Mouse (Mus musculus) erythroid progenitor cell, adult 5-6 weeks (primary cell): Measurements from ENCODE around the gene Naxe. TPM values are rescaled to one million over a fixed set of nuclear protein-coding genes. Genes with fewer than 3 reads are reported as not detected.

Source experiments
- ATAC-seq: replicated peaks from 2 replicates; pipeline ENCODE4 v1.8.0; 2016; ENCODE audit warnings: moderate number of reproducible peaks, mild to moderate bottlenecking, moderate TSS enrichment, inconsistent platforms; ENCODE audit not compliant: poor library complexity, low FRiP score, severe bottlenecking
- total RNA-seq, 2 experiments: library from RNA; stranded (forward) in 1 of 2; stranded (reverse) in 1 of 2; fragments of 150-400 nt in 1 of 2; fragments of 186-747, 209-891 nt in 1 of 2; gene quantifications; 2 replicates each; pipeline versions ENCODE4 v1.2.3 to v1.2.4; 2015 to 2017; ENCODE audit warnings: low replicate concordance in 2 of 2

Naxe gene
- total RNA-seq (2015; ENCODE audit: low replicate concordance) (11.9 and 12.2 TPM in 2 replicates), total RNA-seq (2017; ENCODE audit: low replicate concordance) (5.5 and 7.6 TPM in 2 replicates)

DNA sequence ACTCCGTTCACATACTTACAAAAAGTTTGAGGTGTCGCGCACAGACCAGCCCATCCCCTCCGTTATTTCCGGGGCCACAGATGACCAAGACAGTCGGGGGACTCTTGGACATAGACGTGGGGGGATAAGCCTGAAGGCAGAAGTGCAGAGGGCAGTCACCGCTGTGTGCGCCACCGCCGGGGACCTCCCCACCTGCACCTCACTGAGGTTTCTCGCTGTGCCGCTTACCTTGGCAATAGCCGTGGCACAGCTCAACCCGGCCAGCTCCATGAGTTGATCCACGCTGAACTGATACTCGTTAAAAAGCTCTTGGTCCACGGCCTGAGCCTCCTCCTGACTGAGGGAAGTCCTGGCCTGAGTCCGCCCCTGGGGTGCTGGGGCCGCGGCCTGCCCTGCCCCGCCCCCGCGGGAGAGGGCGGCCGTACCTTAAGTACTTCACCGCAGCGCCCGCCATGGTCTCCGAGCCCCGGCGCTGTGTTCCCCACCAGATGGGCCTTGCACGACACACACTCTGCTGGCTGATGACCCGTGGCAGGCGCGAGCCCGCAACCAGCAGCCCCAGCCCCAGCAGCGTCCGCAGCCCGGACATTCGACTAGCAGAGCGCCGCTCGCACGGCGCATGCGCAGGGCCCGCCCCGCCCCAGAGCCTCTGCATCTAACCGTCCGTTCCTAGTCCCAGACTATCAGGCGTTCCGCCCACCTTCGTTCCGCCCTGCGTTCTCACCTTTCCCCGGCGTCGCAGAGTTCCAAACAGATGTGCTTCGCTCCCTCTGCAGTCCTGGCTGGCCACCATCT is at the start of gene Naxe:
Gene Naxe, minus strand, starts transcription at position 594 of the 795 bp plus-strand sequence.
- peak; percentile 91 for ATAC-seq

DNA sequence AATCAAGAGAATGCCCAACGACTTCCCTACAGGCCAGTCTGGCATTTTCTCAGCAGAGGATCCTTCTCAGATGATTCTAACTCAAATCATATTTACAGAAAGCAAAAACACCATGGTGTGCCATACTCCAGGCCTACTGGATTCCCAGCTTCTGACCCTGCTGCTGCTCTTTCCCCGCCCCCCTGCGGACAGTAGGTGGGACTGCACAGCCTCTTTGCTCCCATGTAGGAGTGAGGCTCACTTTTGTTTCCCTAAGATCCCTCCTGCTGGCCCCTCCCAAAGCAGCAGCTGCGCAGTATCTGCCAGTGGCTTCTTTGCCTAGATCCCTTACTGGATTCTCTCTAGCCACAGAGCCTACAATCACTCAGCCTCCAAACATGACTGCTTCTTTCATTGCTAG is 47.8 kb upstream of the Naxe start:
- ATAC-seq: no peak

DNA sequence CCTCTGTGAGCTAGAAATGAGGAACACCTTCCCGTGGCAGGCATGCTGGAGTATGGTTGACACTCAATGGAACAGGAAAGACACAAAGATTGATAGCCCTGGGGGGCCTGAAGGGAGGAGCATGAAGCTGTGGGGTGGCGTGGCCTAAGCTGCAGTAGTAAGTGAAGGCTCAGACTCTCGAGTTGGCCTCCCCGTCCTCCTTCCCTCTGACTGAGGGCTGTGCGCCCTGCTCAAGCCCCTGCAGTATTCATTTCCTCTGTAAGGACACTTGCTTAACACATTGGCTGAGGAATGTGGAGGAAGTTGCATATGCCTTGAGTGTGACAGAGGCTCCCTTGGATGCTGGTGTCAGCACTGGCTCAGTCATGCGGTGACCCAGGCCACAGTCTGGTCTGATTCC is 44.3 kb upstream of the Naxe start:
- ATAC-seq: no peak

DNA sequence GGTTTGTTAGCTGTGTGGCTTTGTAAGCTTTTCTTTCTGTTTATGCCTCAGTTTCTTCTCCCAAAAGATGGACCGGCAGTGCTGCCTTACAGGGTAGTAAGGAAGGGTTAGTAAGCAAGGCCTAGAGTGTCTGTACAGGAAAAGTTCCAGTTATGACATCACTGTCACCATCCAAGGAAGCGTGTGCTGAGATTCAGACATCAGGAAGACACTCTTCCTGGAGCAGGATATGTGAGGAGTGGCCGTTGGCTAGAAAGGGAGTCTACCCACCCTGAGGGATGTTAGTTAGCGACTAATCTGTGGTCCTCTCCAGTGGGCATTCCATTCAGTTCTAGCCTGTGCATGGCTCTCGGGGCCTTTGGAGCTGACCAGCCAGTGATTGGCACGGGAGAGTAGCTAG is 43.9 kb upstream of the Naxe start:
- no peak for ATAC-seq

DNA sequence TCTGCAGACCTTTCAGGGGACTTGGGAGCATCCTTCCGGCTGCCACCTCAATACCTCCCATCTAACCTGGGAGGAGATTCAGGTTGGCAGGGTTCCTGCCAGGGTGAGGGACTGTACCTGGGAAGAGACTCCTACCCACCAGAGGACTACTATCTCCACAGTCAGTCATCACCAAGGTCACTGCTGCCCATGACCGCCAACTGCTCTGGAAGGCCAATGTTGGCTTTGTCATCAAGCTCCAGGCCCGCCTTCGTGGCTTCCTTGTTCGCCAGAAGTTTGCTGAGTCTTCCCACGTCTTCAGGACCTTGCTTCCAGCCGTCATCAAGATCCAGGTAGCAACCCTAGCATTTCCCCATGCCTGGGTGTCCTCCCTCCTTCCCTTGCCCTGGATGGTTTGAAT is 43.4 kb upstream of the Naxe start:
- no peak for ATAC-seq

DNA sequence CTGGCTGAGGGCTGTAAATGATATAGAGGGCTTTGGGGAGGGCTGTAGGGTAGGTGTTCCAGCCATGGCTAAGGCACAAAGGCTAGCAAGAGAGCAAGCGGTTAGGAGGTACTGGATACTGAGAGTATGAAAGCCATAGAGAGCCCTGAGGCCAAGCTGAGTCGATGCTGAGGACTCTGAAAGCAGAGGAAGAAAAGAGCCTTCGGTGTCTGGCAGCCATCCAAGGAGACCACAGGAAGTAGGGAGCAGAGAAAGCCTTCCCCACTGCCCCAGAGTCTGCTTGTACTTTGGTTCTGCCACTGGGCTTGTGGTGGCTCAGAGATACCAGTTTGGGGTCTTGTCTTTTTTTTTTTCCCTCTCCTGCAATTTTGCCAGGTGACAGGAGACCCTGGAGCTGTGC is 42.0 kb upstream of the Naxe start:
- ATAC-seq: no peak

DNA sequence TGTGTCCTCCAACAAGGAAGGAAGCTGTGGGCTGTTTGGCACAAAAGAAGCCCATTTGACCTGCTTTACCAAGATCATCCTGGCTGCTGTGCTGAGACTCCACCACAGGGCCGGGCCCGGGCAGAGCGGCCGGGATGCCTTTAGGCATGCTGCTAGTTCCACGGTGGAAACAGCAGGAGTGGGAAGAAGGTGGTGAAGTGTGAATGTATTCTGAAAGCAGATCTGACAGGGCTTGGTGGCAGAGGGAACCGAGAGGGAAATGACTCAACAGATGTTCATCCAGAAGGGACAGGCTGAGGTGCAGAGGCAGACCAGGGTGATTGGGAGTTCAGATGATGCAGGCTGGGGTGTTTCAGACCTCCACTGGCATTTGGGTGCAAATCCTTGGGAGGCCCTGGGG is 39.4 kb upstream of the Naxe start:
- ATAC-seq: no peak

DNA sequence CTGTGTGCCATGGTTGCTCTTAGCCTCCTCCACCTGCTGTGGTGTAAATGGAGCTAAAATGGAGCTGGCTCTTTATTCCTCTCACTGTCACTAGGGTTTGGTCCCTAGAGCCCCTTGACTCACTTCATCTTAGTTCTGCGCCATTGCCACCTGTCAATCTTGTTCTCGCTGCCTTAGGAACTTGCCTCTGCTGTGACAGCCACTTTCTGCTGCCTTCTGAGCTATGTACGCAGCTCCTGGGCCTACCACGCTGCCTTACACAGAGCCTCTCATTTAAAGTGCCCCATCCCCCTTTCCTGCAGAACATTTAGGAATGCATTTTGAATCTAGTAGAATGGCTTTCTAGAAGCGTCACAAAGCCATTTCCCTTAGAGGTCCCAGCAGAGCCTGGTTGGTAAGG is 35.8 kb upstream of the Naxe start:
- no peak for ATAC-seq

DNA sequence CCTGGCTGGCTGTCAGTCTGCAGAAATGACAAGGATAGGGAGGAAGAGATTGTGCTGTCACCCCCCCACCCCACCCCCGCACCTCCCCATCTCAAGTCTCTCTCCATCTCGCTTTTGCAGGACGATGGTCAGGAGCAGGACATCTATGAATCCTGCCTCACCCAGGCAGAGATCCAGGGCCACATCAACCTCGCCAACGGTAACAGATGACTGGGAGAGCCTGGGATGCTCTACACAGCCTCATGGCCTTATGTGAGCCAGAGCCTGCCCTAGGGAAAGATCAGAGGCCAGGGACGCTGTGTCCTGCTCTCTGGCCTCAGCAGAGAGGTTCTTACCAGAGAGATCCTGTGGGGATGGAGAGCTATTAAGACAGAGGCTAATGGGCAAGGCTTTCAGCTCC is 32.3 kb upstream of the Naxe start:
- ATAC-seq: no peak

DNA sequence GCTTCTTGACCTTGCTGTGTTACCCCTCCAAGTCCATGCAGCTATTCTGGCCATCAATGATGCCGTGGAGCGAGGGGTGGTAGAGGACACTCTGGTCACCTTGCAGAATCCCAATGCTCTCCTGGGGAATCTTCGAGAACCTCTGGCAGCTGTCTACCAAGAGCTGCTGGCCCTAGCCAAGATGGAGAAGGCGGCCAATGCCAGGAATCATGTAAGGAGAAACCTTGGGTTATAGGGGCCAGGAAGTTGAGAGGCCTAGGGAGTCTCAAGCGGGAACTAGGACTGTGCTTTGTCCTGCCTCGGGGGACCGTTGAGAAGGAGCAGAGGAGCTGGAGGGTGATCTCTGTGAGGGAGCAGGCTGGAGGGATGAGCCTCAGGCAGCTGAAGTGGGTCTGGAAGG is 31.8 kb upstream of the Naxe start:
- ATAC-seq: no peak

DNA sequence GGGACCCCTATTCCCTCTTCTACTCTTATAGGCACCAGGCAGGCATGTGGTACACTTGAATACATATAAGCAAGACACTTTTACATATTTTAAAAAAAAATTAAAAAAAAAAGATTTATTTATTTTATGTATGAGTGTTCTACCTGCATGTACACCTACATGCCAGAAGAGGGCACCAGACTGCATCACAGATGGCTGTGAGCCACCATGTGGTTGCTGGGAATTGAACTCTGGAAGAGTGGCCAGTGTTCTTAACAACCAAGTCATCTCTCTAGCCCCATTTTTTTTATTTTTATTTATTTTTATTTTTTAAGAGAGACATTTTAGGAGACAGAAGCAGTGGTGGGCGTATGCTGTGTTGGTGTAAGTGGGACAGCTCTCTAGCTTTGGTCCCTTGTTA is 29.4 kb upstream of the Naxe start:
- no peak for ATAC-seq

DNA sequence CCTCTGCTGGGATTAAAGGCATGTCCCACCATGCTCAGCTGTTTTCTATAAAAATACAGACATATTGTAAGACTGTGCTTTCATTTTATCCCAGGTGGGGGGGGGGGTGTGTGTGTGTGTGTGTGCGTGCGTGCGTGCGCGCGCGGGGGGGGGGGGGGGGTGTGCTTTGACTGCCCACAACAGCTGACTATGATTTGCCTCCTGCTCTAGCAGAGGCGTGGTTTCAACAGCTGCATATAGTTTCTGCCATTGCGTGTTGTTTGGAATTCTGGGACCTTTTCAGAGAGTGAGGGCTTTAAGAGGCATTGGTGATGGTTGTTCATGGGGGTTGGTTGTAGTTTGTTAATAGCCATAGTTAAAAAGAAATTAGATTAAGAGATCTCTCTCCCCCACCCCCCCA is 27.2 kb upstream of the Naxe start:
- no peak for ATAC-seq

DNA sequence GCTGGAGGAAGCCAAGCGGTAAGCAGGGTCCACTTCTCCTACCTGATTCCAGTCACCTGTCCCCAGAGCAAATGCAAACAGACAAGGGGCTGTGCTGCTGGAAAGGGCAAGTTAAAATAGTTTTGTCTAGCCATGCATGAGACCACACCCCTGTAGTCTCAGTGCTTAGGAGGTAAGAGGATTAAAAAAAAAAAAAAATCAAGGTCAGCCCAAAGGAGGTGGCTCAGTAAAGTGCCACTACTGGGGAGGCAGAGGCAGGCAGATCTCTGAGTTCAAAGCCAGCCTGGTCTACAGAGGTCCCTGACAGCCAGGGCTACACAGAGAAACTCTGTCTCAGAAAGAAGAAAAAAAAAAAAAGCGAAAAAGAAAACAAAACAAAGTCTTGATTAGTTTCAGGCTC is 25.7 kb upstream of the Naxe start:
- no peak for ATAC-seq

DNA sequence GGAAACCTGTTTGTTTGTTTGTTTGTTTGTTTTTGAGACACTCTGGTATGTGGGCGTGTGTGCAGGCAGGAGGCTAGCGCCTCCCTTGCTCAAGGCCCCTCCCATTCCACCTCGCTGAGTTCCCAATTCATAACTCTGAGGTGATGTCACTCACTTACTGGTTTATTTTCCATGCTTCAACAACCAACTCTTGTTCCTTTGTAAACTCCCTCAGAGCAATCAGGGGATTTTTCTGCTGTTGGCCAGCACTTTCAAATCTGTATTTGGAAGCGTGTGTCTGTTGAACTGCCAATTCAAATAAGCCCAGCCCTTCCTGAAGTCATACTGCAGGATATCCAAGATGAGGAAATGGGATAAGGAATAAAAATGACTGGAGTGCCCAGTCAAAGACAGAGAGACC is 24.4 kb upstream of the Naxe start:
- ATAC-seq: peak; percentile 87

DNA sequence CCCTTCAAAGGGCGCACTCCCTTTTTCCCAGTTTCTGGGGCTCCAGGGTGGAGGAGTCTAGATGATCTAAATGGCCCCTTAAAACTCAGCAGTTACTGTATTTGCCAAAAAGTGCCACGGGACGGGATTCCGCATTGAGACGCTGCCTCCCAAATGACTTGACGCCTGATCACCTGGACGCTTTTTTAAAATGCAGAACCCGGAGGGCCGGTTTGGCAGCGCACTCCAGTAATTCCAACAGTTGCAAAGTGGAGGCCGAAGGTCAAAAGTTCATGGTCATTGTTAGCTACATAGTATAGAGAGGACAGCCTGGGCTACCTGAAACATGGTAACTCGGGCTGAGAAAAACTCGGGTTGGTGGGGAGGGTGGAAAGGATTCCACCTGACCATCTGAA is 23.9 kb upstream of the Naxe start:
- peak; percentile 35 for ATAC-seq

DNA sequence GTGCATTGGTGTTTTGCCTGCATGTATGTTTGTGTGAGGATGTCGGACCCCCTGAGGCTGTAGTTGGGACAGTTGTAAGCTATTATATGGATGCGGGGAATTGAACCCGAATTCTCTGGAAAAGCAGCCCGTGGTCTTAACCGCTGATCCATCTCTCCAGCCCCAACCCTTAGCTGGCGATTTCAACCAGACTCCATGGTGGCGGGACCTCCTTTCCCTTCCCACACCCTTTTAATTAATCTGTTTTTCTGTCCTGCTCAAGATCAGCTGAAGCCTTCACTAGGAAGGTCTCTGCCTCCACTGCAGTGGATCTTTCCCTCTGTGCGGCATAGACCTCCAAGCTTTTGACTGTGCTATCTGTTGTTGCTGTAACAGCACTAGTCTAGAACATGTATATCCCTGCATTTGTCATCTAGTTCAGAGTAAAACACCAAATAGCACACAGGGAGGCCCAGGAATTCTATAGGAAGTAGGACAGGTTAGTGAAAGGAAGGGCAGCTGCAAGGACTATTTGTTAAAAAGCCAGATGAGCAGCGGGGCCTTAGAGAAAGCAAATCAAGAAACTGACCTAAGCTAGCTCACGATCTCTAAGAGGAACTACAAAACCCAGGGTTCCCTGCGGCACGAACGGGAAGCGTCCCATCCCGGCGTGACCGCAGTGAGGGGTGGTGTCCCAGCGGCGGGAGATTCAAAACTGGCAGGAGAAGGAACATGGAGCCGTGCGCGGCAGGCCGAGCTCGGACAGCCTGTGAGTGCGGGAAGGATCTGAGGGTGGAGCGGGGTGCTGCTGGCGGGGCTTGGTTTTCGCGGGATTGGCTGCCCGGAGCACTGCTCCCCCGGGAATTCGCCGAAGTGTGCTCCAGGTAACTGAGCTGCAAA is 23.3 kb upstream of the Naxe start, which contains the start of gene Iqgap3:
Gene Iqgap3, plus strand, starts transcription at position 627 of the 879 bp plus-strand sequence.
- peak; percentile 92 for ATAC-seq

DNA sequence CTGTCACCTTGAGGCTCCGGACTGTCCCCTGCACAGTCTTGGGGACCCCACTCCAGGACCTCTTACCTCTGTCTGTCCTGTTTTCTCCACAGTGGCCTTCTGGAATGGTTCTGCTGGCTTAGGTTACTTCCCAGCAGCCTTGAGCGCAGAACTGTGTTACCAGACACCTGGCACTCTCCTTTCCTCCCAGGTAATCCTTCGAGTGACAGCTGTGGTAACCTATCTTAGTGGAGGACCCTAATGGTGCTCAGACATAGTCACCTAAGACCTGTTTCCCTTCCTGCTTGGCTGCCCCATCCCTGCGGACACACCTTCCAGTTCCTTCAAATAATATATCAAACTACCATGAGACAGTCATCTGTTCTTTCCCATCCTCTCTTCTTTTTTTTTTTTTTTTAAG is 19.9 kb upstream of the Naxe start, which contains the start of gene Ttc24:
Gene Ttc24, minus strand, starts transcription at position 101 of the 400 bp plus-strand sequence.
- no peak for ATAC-seq

DNA sequence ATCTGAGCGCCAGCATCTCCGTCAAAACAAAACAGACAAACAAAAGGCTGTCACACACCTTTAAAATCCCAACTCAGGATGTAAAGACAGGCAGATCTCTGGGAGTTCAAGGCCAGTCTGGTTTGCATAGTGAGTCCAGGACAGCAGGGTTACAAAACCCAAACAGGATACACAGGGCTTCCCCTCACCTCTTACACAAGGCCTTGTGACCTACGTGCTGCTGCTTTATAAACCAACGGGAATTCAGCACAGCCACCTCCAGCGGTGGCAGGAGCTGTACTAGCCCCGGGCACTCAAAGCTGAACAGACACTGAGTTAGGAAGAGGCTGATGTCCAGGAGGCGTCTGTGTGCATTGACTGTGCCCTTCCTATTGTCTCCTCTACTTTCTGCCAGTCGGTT is 19.1 kb upstream of the Naxe start:
- no peak for ATAC-seq

DNA sequence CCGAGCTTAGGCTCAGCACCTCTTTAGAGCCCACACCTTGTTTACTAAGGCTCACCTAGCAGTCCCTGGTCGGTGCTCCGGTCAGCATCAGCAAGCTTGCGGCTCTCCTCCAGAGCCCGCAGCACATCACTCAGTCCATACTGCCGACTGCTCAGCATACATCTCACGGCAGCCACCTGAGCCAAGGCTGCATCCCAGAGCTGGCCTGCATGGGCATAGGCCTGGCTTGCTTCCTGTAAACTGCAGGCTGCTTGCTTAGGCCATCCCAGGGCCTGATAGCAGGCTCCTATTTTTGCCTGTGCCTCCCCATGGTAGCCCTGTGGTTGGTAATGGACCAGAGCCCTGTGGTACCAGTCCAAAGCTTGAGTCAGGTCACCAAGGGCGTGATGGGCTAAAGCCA is 16.5 kb upstream of the Naxe start:
- no peak for ATAC-seq

DNA sequence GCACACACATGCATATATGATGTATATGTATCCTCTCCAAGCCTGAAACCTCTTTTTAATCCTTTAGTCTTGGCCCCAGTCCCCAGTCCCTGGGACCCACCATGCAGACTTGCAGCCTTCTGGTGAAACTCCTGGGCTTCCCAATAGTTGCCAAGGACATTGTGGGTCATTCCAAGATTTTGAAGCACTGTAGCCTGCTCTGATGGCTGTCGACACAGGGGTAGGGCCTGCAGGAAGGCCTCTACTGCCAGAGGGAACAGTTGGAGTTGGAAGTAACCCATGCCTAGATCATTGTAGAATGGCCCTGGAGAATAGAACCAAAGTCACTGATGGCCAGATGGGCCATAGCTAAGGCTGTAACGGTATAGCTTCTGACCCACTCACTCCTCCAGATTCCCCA is 16.1 kb upstream of the Naxe start:
- no peak for ATAC-seq

DNA sequence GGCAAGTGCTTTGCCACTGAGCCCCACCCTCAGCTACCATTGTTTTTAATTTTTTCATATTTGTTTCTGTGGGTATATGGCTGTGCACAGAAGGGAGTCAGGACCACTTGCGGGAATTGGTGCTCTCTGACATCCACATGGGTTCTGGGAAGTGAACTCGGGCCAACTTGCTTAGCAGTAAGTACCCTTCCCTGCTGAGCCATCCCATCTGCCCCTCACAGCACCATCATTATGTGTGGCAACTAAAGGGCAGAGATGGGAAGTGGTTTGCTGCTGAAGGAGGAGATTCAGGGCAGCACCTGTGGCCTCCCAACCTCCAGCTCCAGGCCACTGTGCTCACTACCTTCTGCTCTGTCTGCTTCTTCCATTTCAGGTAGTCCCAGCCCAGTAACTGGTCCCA is 15.3 kb upstream of the Naxe start:
- no peak for ATAC-seq
